Mouse (Mus musculus) spleen, adult 10 weeks (tissue): ENCODE data around the gene Tanc2. TPM values are rescaled to one million over a fixed set of nuclear protein-coding genes. Genes with fewer than 3 reads are reported as not detected.

Experiments
- polyA plus RNA-seq: library from polyadenylated mRNA; stranded (reverse); fragments of 350-450 nt; fragmentation: Illumina TruSeq; extraction: RNeasy Lipid Tissue Mini Kit (QIAGEN cat#74804); gene quantifications from one replicate; pipeline ENCODE4 v1.2.3, GENCODE M21; 2015; ENCODE audit warnings: low replicate concordance; ENCODE audit not compliant: insufficient read depth

The Tanc2 gene
- polyA plus RNA-seq = 2.8 TPM

DNA sequence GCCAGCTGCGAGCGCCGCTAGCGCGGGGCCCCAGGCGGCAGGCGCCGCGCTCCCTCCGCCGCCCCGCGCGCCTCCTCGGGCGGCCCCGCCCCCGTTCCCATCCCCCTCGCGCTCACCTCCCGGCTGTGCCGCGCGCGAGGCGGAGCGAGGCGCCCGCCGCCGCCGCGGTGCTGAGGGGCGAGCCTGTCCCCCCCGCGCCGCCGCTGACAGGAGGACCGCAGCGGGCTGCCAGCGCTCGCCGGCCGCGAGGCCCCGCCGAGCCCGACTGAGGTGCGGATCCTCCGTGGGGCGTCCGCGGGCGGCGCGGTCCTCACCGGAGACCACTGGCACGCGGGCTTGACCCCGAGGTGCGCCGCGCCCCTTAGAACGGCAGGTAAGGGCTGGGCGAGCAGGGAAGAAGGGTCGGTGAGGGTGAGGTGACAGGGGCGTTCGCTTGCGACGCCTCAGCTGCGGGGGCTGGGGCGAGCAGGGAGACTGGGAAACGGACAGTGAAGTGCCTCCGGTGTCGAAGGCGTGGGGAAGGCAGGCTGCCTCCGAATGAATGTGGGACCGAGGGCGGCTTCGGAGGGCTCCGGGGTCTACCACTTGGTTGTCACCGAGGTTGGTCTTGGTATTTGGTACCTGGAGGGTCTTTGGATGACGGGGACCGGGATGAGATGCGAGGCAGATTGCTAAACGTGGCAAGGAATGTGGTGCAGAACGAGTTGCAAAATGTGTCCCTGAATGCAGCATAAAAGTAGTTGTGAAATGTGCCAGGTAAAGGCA is at the start of gene Tanc2:
Tanc2 (plus strand) TSS at position 110 of the 765 bp plus-strand sequence.

DNA sequence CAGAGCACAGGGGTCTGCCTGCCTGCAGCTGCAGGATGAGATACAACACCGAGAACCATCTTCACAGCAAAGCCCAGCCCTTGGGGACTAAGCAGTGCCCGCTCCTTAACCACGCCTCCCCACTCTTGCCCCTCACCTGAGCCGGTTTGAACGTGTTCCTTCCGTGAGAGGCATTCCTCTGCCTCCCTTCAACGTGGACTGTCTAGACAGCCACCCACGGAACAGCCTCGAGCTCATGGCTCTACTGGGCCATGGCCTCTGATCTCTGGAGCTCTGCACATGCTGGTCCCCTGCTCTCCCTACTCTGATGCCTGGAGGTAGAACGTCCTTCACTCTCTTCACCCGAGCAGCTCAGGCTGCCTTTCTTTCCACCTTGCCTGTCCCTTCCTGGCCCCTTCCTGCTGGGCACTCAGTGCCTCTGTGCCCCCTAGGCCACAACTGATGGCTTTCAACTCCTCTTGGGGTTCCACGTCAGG is 363.2 kb downstream of the Tanc2 start, which contains the start of gene Cyb561:
Cyb561 (minus strand) TSS at position 426 of the 476 bp plus-strand sequence.

DNA sequence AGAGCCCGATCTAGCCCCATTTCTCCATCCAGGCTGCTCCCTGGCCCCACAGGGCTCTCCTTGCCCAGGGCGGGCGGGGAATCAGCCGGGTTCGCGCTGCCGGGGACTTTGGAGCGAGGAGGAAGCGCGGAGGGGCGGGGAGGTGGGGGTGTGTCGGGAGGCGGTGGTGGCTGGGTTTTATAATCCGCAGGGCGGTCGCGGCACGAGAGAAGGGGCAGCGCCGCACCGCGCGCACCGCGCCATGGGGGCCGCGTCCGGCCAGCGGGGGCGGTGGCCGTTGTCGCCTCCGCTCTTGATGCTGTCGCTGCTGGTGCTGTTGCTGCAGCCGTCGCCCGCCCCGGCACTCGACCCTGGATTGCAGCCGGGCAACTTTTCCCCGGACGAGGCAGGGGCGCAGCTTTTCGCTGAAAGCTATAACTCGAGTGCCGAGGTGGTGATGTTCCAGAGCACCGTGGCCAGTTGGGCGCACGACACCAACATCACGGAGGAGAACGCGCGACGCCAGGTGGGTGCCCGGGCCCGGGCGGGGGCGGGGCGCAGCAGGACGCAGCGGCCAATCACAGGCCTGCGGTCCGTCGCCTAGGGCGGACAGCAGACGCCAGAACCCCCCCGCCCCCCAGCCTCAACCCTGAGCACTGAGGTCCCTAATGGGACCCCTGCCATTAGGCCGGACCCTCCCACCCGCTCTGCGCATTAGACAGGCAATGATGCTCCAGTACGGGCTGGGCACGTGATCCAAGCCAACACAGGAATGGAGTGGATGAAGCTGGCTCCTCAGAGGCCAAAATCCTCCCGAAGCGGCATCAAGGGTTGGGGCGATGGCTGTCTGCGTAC is 378.2 kb downstream of the Tanc2 start, which contains the start of gene Ace:
Ace (plus strand) TSS at position 205 of the 834 bp plus-strand sequence.

Other genes starting within 250 kb of the Tanc2 start
- not detected for gene March10, start 133.3 kb upstream of the Tanc2 start, polyA plus RNA-seq